Comparison of ENCODE assay signal across 17 mouse cellular contexts in the genomic region with DNA sequence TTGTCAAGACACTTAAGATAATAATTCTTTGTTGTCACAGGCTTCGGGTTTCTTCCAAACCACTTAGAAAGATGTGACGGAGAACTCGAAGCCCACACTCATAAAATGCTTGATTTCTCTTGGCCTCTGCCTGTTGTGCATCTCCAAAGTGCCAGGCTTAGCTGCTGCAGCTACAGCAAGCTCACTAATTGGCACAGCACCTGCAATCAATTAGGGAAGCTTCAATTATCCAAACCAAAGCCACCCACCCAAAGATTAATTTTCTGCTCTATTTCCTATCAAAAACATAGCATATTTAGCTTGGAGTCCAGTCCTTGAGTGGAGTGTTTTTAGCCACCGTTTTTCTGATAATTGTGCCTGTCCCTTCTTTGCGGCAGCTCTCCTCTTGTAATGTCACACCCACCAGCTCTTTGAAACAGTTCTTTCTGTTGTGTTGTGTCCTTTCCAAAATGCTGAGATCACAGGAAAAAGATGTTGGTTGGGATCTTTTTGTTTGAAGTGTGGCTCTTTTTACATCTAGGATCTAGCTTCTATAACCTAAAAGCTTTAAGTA. TPM values are rescaled to one million over a fixed set of nuclear protein-coding genes. Genes with fewer than 3 reads are reported as not detected.
DNase-seq lines count a peak whose midpoint lies in the region; ATAC-seq and TF ChIP-seq lines count a peak whose summit lies in the region.
"Had no signal": no experiment of that assay in that cellular context is flagged by ENCODE, and none has a peak within 500 bp of the region (broad histone marks: within the 10 kb centered on the region; RNA-seq: fewer than 3 reads in every experiment).

No protein-coding gene starts in this region.

- H3K4me2 ChIP-seq in hindbrain, postnatal 0 days (ENCODE audit: low read depth, low read length), result no peak overlapping the region
- H3K4me2 ChIP-seq in hindbrain, embryonic 12.5 days (replicated peaks), result no peak overlapping the region
- H3K4me2 ChIP-seq in embryonic facial prominence, embryonic 11.5 days (ENCODE audit: low read depth, low read length), result no peak overlapping the region
- H3K4me2 ChIP-seq: hindbrain, embryonic 14.5 days; liver, embryonic 11.5 days; lung, embryonic 14.5 days; midbrain, embryonic 13.5 days had no signal

- no peak overlapping the region for H3K9ac ChIP-seq in hindbrain, postnatal 0 days (replicated peaks; ENCODE audit: low read length)
- H3K9ac ChIP-seq in hindbrain, embryonic 12.5 days, result no peak overlapping the region
- H3K9ac ChIP-seq in embryonic facial prominence, embryonic 11.5 days (replicated peaks; ENCODE audit: low read length), result no peak overlapping the region
- H3K9ac ChIP-seq: hindbrain, embryonic 14.5 days; lung, embryonic 14.5 days; midbrain, embryonic 13.5 days had no signal

- no peak for ATAC-seq in hindbrain, postnatal 0 days
- no peak for ATAC-seq in hindbrain, embryonic 12.5 days (ENCODE audit: low FRiP score)
- no peak for ATAC-seq in embryonic facial prominence, embryonic 11.5 days (replicated peaks; ENCODE audit: insufficient number of reproducible peaks, low FRiP score, low TSS enrichment, low read depth)
- ATAC-seq: intestine, postnatal 0 days; midbrain, embryonic 13.5 days had no signal

- H3K36me3 ChIP-seq in hindbrain, postnatal 0 days (ENCODE audit: insufficient read depth, low read length), result no peaks in the 10 kb centered on the region
- H3K36me3 ChIP-seq in hindbrain, embryonic 12.5 days, result peaks cover 5% of the 10 kb centered on the region; the same call in 1 of the 2 replicates
- no peaks in the 10 kb centered on the region for H3K36me3 ChIP-seq in embryonic facial prominence, embryonic 11.5 days (replicated peaks; ENCODE audit: control insufficient read depth, insufficient read depth, low read depth, low read length)
- peaks cover 9% of the 10 kb centered on the region for H3K36me3 ChIP-seq in limb, embryonic 10.5 days

- H3K27me3 ChIP-seq in hindbrain, postnatal 0 days (ENCODE audit: insufficient read depth, low read length), result no peaks in the 10 kb centered on the region
- no peaks in the 10 kb centered on the region for H3K27me3 ChIP-seq in hindbrain, embryonic 12.5 days
- H3K27me3 ChIP-seq in embryonic facial prominence, embryonic 11.5 days (ENCODE audit: control insufficient read depth, insufficient read depth, low read length), result no peaks in the 10 kb centered on the region
- H3K27me3 ChIP-seq in limb, embryonic 10.5 days (ENCODE audit: low read depth, poor library complexity, severe bottlenecking), result no peaks in the 10 kb centered on the region
- H3K27me3 ChIP-seq: midbrain, embryonic 13.5 days had no signal

- H3K27ac ChIP-seq in hindbrain, postnatal 0 days, result no peak overlapping the region
- H3K27ac ChIP-seq in hindbrain, embryonic 12.5 days, result no peak overlapping the region
- no peak overlapping the region for H3K27ac ChIP-seq in embryonic facial prominence, embryonic 11.5 days (replicated peaks; ENCODE audit: low read depth, low read length)
- 0 out of 2 replicates have a peak overlapping the region, but pooled peaks have one; percentile 15 for H3K27ac ChIP-seq in limb, embryonic 10.5 days
- H3K27ac ChIP-seq: midbrain, embryonic 13.5 days had no signal

- DNase-seq in hindbrain, postnatal 0 days (ENCODE audit: low spot score), result peak; percentile 42
- DNase-seq in MN1 (ENCODE audit: low spot score), result peak; percentile 24
- DNase-seq in embryonic facial prominence, embryonic 11.5 days (ENCODE audit: low spot score), result peak; percentile 59
- DNase-seq in limb, embryonic 10.5 days (ENCODE audit: low spot score), result no peak
- DNase-seq in right cerebral cortex, postnatal 25 days, result no peak
- DNase-seq in thymus, postnatal 25 days, result no peak
- no peak for DNase-seq in urinary bladder, postnatal 10 days (ENCODE audit: low spot score)
- DNase-seq: adrenal gland, postnatal 10 days; cerebellum, adult 9-10 months; gastrocnemius, postnatal 25 days; lung, embryonic 14.5 days; thymus, adult 18-20 months had no signal

- WGBS in hindbrain, postnatal 0 days, result 52% methylated on average over 5 of the region's 5 CpGs
- WGBS in hindbrain, embryonic 12.5 days, result 67% methylated on average over 5 of the region's 5 CpGs
- 27% methylated on average over 5 of the region's 5 CpGs for WGBS in embryonic facial prominence, embryonic 11.5 days
- WGBS in limb, embryonic 10.5 days, result 21% methylated on average over 5 of the region's 5 CpGs

- peaks cover 6% of the 10 kb centered on the region; the same call in 1 of the 2 replicates for H3K4me1 ChIP-seq in hindbrain, postnatal 0 days (ENCODE audit: insufficient read depth, low read length)
- peaks cover 13% of the 10 kb centered on the region for H3K4me1 ChIP-seq in hindbrain, embryonic 12.5 days
- H3K4me1 ChIP-seq in embryonic facial prominence, embryonic 11.5 days (ENCODE audit: control insufficient read depth, insufficient read depth, low read length), result no peaks in the 10 kb centered on the region; the same call in 1 of the 2 replicates
- peaks cover 60% of the 10 kb centered on the region for H3K4me1 ChIP-seq in limb, embryonic 10.5 days

- no peak for TF ChIP-seq CTCF in hindbrain, postnatal 0 days (IDR thresholded peaks at IDR 0.05; ENCODE audit: low read depth)

- no peaks in the 10 kb centered on the region for H3K9me3 ChIP-seq in hindbrain, postnatal 0 days (ENCODE audit: low read length)
- no peaks in the 10 kb centered on the region for H3K9me3 ChIP-seq in hindbrain, embryonic 12.5 days (replicated peaks)
- no peaks in the 10 kb centered on the region for H3K9me3 ChIP-seq in embryonic facial prominence, embryonic 11.5 days (replicated peaks; ENCODE audit: control insufficient read depth, low read length)
- no peaks in the 10 kb centered on the region for H3K9me3 ChIP-seq in limb, embryonic 10.5 days (replicated peaks)
- H3K9me3 ChIP-seq: midbrain, embryonic 13.5 days had no signal

- H3K4me3 ChIP-seq in hindbrain, postnatal 0 days (ENCODE audit: low read length), result no peak overlapping the region
- H3K4me3 ChIP-seq in hindbrain, embryonic 12.5 days, result no peak overlapping the region
- no peak overlapping the region for H3K4me3 ChIP-seq in embryonic facial prominence, embryonic 11.5 days (ENCODE audit: low read depth, low read length)
- H3K4me3 ChIP-seq in limb, embryonic 10.5 days, result no peak overlapping the region
- H3K4me3 ChIP-seq: midbrain, embryonic 13.5 days had no signal

RNA-seq across cellular contexts. Expression of a gene that starts 9.7 kb away (rescaled TPM):
- 42.8 and 57.1 TPM in 2 replicates for total RNA-seq in hindbrain, postnatal 0 days (2014; rRNA removed)
- polyA plus RNA-seq in hindbrain, postnatal 0 days (2015; fragmentation: Nextera tagmentation; extraction: Ambion mirVana), result 88.3 and 94.8 TPM in 2 replicates
- 62.9 and 63.0 TPM in 2 replicates for polyA plus RNA-seq in hindbrain, embryonic 12.5 days (2016; fragmentation: Nextera tagmentation; extraction: Ambion mirVana)
- polyA plus RNA-seq in embryonic facial prominence, embryonic 11.5 days (2014; fragmentation: Nextera tagmentation; extraction: Ambion mirVana), result 55.3 and 57.9 TPM in 2 replicates
- 59.0 and 62.6 TPM in 2 replicates for polyA plus RNA-seq in limb, embryonic 10.5 days (2016; fragmentation: Nextera tagmentation; extraction: Ambion mirVana)

Comparison
In these comparisons a context has a peak if more than half of its experiments do, and no peak if none do; other contexts are left out.
1. DNase-seq: peak in hindbrain, postnatal 0 days (single experiment), MN1 (single experiment) and embryonic facial prominence, embryonic 11.5 days (single experiment); none in limb, embryonic 10.5 days (single experiment), right cerebral cortex, postnatal 25 days (single experiment), thymus, postnatal 25 days (single experiment) and urinary bladder, postnatal 10 days (single experiment).